Mouse (Mus musculus) lung, embryonic 15.5 days (tissue): Measurements from ENCODE around the gene Gm21477. TPM values are rescaled to one million over a fixed set of nuclear protein-coding genes. Genes with fewer than 3 reads are reported as not detected.
"Not testable (repeated sequence)": the region's sequence is repeated elsewhere in the genome, so short reads cannot be mapped to it uniquely, and the experiment has no call there.

Source experiments
- ATAC-seq: fragments of 200-750 bp; cut with Nextera tagmentation; 2 replicates; pipeline ENCODE4 v1.8.0; 2017; ENCODE audit warnings: moderate number of reproducible peaks, borderline replicate concordance; ENCODE audit not compliant: low FRiP score, low TSS enrichment; ENCODE audit errors: extremely low read depth
- H3K27ac ChIP-seq: fragments of 300-500 bp; sonication (generic); 2 replicates; pipeline ENCODE4 v1.5.1; 2015; ENCODE audit warnings: moderate library complexity, mild to moderate bottlenecking, inconsistent platforms
- H3K27me3 ChIP-seq: fragments of 300-500 bp; sonication (generic); 2 replicates; pipeline ENCODE4 v1.6.1; 2015; ENCODE audit warnings: inconsistent platforms
- H3K36me3 ChIP-seq: fragments of 300-500 bp; sonication (generic); 2 replicates; pipeline ENCODE4 v1.6.1; 2015; ENCODE audit warnings: inconsistent platforms
- H3K4me1 ChIP-seq: fragments of 300-500 bp; sonication (generic); 2 replicates; pipeline ENCODE4 v1.6.1; 2015; ENCODE audit warnings: inconsistent platforms
- H3K4me2 ChIP-seq: fragments of 300-500 bp; sonication (generic); 2 replicates; pipeline ENCODE4 v1.6.1; 2015; ENCODE audit warnings: inconsistent platforms, mild to moderate bottlenecking, moderate library complexity
- H3K4me3 ChIP-seq: fragments of 300-500 bp; sonication (generic); 2 replicates; pipeline ENCODE4 v1.5.1; 2015; ENCODE audit warnings: mild to moderate bottlenecking, inconsistent platforms
- H3K9ac ChIP-seq: fragments of 300-500 bp; sonication (generic); 2 replicates; pipeline ENCODE4 v1.6.1; 2015; ENCODE audit warnings: inconsistent platforms
- H3K9me3 ChIP-seq: fragments of 300-500 bp; sonication (generic); 2 replicates; pipeline ENCODE4 v1.6.1; 2016; ENCODE audit warnings: inconsistent platforms
- WGBS: fragments of 180-500 bp; shearing (Covaris S2); methylation state at CpG from one replicate; pipeline ENCODE4 v1.1.7; 2015; 5-methylcytosine and 5-hydroxymethylcytosine counted together
- polyA plus RNA-seq: library from polyadenylated mRNA; unstranded; fragments of >200 nt; fragmentation: Nextera tagmentation; extraction: Ambion mirVana; gene quantifications from 2 replicates; pipeline ENCODE4 v1.2.1, GENCODE M21; 2015

Gm21477 gene
- polyA plus RNA-seq, result not detected in 2 replicates

DNA sequence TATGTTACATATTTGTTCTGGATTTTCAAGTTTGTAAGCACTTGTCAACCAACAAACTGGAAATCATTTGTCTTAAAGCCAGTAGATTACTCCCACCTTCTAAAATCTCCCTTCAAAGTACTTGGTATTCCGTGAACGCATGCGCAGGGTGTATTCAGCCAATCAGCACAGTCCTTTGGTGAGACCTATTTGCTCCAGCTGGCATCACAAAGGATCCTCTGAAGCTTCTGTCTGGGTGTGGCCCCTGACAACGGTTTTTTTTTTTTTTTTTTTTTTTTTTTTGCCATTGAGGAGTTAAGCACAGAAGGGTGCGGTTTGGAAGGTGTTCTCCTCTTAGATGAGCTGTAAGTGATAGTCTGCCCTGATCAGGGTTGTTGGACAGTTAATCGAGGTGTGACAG, at the start of gene Gm21477:
TSS of gene Gm21477 (plus strand) at position 301 of the 400 bp plus-strand sequence.
- not testable (repeated sequence) for ATAC-seq, H3K4me3 ChIP-seq, H3K36me3 ChIP-seq, H3K4me1 ChIP-seq, H3K27ac ChIP-seq, H3K4me2 ChIP-seq, H3K27me3 ChIP-seq, H3K9ac ChIP-seq, H3K9me3 ChIP-seq
- no CpG with 5 or more reads among the region's 6 CpGs for WGBS
